Mouse (Mus musculus) lung, postnatal 0 days (tissue): ENCODE results near the gene Zbtb32.

ENCODE experiments used
- CTCF ChIP-seq: IDR thresholded peaks from 2 replicates; pipeline ENCODE4 v1.5.1; 2016; ENCODE audit warnings: antibody characterized with exemption, mild to moderate bottlenecking
- EP300 ChIP-seq: IDR thresholded peaks from 2 replicates; pipeline ENCODE4 v1.6.1; 2016; ENCODE audit warnings: antibody characterized with exemption, mild to moderate bottlenecking, control low read depth

DNA sequence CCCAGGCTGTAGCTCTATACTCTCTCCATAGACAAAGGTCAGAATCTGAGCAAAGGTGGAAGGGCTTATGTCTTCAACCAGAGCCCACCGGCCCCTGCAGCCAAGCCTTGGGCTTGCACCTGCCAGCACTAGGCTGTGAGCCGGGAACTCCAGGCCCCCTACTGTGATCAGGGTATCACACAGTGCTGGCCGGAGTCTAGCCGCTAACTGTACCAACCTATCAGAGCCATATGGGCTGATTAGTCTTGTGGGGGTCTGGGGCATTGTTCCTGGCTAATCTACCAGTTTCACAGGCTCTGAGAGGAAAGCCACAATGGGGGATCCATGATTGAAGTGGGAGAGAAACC lies 7.1 kb downstream of the Zbtb32 start:
- no peak for TF ChIP-seq CTCF
- TF ChIP-seq EP300 = no peak
